In genomic region chr4:154022407-154022806, GRCm38 (mm10) we compare ENCODE assay signal across 10 mouse cellular contexts. TPM values are rescaled to one million over a fixed set of nuclear protein-coding genes. Genes with fewer than 3 reads are reported as not detected.
DNase-seq lines count a peak whose midpoint lies in the region; ATAC-seq lines count a peak whose summit lies in the region.
"Had no signal": no experiment of that assay in that cellular context is flagged by ENCODE, and none has a peak within 500 bp of the region (broad histone marks: within the 10 kb centered on the region; RNA-seq: fewer than 3 reads in every experiment).

No protein-coding gene starts in this region.

- 0 out of 2 replicates have a peak overlapping the region, but pooled peaks have one; percentile 1 for H3K4me3 ChIP-seq in forebrain, embryonic 10.5 days
- H3K4me3 ChIP-seq in forebrain, embryonic 16.5 days (replicated peaks; ENCODE audit: low read length), result no peak overlapping the region
- peak overlapping the region; percentile 80 for H3K4me3 ChIP-seq in liver, embryonic 13.5 days (replicated peaks)
- H3K4me3 ChIP-seq: embryonic facial prominence, embryonic 15.5 days; lung, embryonic 15.5 days had no signal

- peaks cover 41% of the 10 kb centered on the region for H3K27me3 ChIP-seq in forebrain, embryonic 10.5 days (ENCODE audit: poor library complexity, severe bottlenecking)
- H3K27me3 ChIP-seq in forebrain, embryonic 16.5 days (replicated peaks; ENCODE audit: control insufficient read depth, insufficient read depth, low read length), result peaks cover 16% of the 10 kb centered on the region
- no peaks in the 10 kb centered on the region for H3K27me3 ChIP-seq in liver, embryonic 13.5 days

- 82% methylated on average over 4 of the region's 4 CpGs for WGBS in forebrain, embryonic 10.5 days
- WGBS in forebrain, embryonic 16.5 days, result 84% methylated on average over 4 of the region's 4 CpGs
- WGBS in liver, embryonic 13.5 days (ENCODE audit: insufficient replicate concordance), result 83% methylated on average over 4 of the region's 4 CpGs

- ATAC-seq in forebrain, embryonic 16.5 days, result no peak
- ATAC-seq in liver, embryonic 13.5 days (ENCODE audit: low read depth), result no peak

- intact Hi-C loops in heart, postnatal 10 days (cut with DNase I), result no loop called here

- H3K9ac ChIP-seq in forebrain, embryonic 16.5 days (replicated peaks; ENCODE audit: low read depth, low read length), result no peak overlapping the region
- H3K9ac ChIP-seq in liver, embryonic 13.5 days, result peak overlapping the region; percentile 91
- H3K9ac ChIP-seq: embryonic facial prominence, embryonic 15.5 days; lung, embryonic 15.5 days had no signal

- H3K27ac ChIP-seq in forebrain, embryonic 10.5 days, result 0 out of 2 replicates have a peak overlapping the region, but pooled peaks have one; percentile 25
- H3K27ac ChIP-seq in forebrain, embryonic 16.5 days (ENCODE audit: low read length), result no peak overlapping the region
- H3K27ac ChIP-seq in liver, embryonic 13.5 days, result peak overlapping the region; percentile 99
- H3K27ac ChIP-seq: embryonic facial prominence, embryonic 15.5 days; lung, embryonic 15.5 days had no signal

- H3K4me2 ChIP-seq in forebrain, embryonic 16.5 days (ENCODE audit: low read length), result no peak overlapping the region
- peak overlapping the region; percentile 79 for H3K4me2 ChIP-seq in liver, embryonic 13.5 days
- H3K4me2 ChIP-seq: embryonic facial prominence, embryonic 15.5 days; lung, embryonic 15.5 days had no signal

- peaks cover 56% of the 10 kb centered on the region for H3K36me3 ChIP-seq in forebrain, embryonic 10.5 days (replicated peaks)
- H3K36me3 ChIP-seq in forebrain, embryonic 16.5 days (ENCODE audit: control insufficient read depth, insufficient read depth), result peaks cover 27% of the 10 kb centered on the region
- peaks cover 63% of the 10 kb centered on the region for H3K36me3 ChIP-seq in liver, embryonic 13.5 days

- H3K4me1 ChIP-seq in forebrain, embryonic 10.5 days, result peaks cover 32% of the 10 kb centered on the region
- peaks cover 7% of the 10 kb centered on the region for H3K4me1 ChIP-seq in forebrain, embryonic 16.5 days (replicated peaks; ENCODE audit: control insufficient read depth, insufficient read depth, low read length)
- peaks cover 71% of the 10 kb centered on the region for H3K4me1 ChIP-seq in liver, embryonic 13.5 days (replicated peaks)

- H3K9me3 ChIP-seq in forebrain, embryonic 10.5 days, result no peaks in the 10 kb centered on the region
- no peaks in the 10 kb centered on the region for H3K9me3 ChIP-seq in forebrain, embryonic 16.5 days (ENCODE audit: control insufficient read depth, low read length)
- H3K9me3 ChIP-seq in liver, embryonic 13.5 days (replicated peaks), result no peaks in the 10 kb centered on the region
- H3K9me3 ChIP-seq: embryonic facial prominence, embryonic 15.5 days; lung, embryonic 15.5 days had no signal

- DNase-seq in forebrain, embryonic 10.5 days (ENCODE audit: extremely low spot score, low spot score), result no peak
- DNase-seq in Muller cell, postnatal 12 days (ENCODE audit: inconsistent ontology term), result peak; percentile 31
- peak; percentile 58 to 63 for DNase-seq in heart, postnatal 10 days
- no peak for DNase-seq in liver, embryonic 13.5 days
- DNase-seq in embryo, embryonic 11 days, result no peak
- no peak for DNase-seq in embryo, embryonic 9.5 days (ENCODE audit: extremely low spot score)
- DNase-seq in right cerebral cortex, adult 18-20 months, result no peak

RNA-seq across cellular contexts. Expression of gene Smim1, which starts 3.6 kb away (rescaled TPM):
- polyA plus RNA-seq in forebrain, embryonic 10.5 days (2016; fragmentation: Nextera tagmentation; extraction: Ambion mirVana), result 22.1 and 27.4 TPM in 2 replicates
- polyA plus RNA-seq in forebrain, embryonic 16.5 days (2015; fragmentation: Nextera tagmentation; extraction: Ambion mirVana), result 2.9 and 3.7 TPM in 2 replicates
- total RNA-seq in heart, postnatal 10 days (2021), result 10 to 100 TPM in 1 of 2 experiments, 1 to 10 TPM in 1; 8.6 to 10.3 TPM
- polyA plus RNA-seq in liver, embryonic 13.5 days (2015; fragmentation: Nextera tagmentation; extraction: Ambion mirVana), result 327 and 398 TPM in 2 replicates

RNA-seq across cellular contexts. Expression of gene Lrrc47, which starts 10.9 kb away (rescaled TPM):
- 20.1 and 21.9 TPM in 2 replicates for polyA plus RNA-seq in forebrain, embryonic 10.5 days (2016; fragmentation: Nextera tagmentation; extraction: Ambion mirVana)
- 22.2 and 25.4 TPM in 2 replicates for polyA plus RNA-seq in forebrain, embryonic 16.5 days (2015; fragmentation: Nextera tagmentation; extraction: Ambion mirVana)
- total RNA-seq in heart, postnatal 10 days (2021), result 10 to 100 TPM; 38.6 to 42.2 TPM
- 19.1 and 20.3 TPM in 2 replicates for polyA plus RNA-seq in liver, embryonic 13.5 days (2015; fragmentation: Nextera tagmentation; extraction: Ambion mirVana)

RNA-seq across cellular contexts. Expression of gene Ccdc27, which starts 20.1 kb away (rescaled TPM):
- polyA plus RNA-seq in forebrain, embryonic 10.5 days (2016; fragmentation: Nextera tagmentation; extraction: Ambion mirVana), result not detected in 2 replicates
- not detected in 2 replicates for polyA plus RNA-seq in forebrain, embryonic 16.5 days (2015; fragmentation: Nextera tagmentation; extraction: Ambion mirVana)
- not detected for total RNA-seq in heart, postnatal 10 days (2021)
- 0.07 TPM in 1 of 2 replicates, not detected in the other for polyA plus RNA-seq in liver, embryonic 13.5 days (2015; fragmentation: Nextera tagmentation; extraction: Ambion mirVana)
- polyA plus RNA-seq: lung, embryonic 15.5 days had no signal

RNA-seq across cellular contexts. Expression of gene Cep104, which starts 47.4 kb away (rescaled TPM):
- 20.0 and 22.0 TPM in 2 replicates for polyA plus RNA-seq in forebrain, embryonic 10.5 days (2016; fragmentation: Nextera tagmentation; extraction: Ambion mirVana)
- polyA plus RNA-seq in forebrain, embryonic 16.5 days (2015; fragmentation: Nextera tagmentation; extraction: Ambion mirVana), result 21.1 and 23.5 TPM in 2 replicates
- 10 to 100 TPM; 23.6 to 24.4 TPM for total RNA-seq in heart, postnatal 10 days (2021)
- polyA plus RNA-seq in liver, embryonic 13.5 days (2015; fragmentation: Nextera tagmentation; extraction: Ambion mirVana), result 6.3 and 8.7 TPM in 2 replicates

RNA-seq across cellular contexts. Expression of gene Dffb, which starts 47.5 kb away (rescaled TPM):
- 13.5 and 14.8 TPM in 2 replicates for polyA plus RNA-seq in forebrain, embryonic 10.5 days (2016; fragmentation: Nextera tagmentation; extraction: Ambion mirVana)
- polyA plus RNA-seq in forebrain, embryonic 16.5 days (2015; fragmentation: Nextera tagmentation; extraction: Ambion mirVana), result 12.3 and 13.1 TPM in 2 replicates
- total RNA-seq in heart, postnatal 10 days (2021), result 1 to 10 TPM; 4.7 to 4.8 TPM
- polyA plus RNA-seq in liver, embryonic 13.5 days (2015; fragmentation: Nextera tagmentation; extraction: Ambion mirVana), result 11.0 and 11.1 TPM in 2 replicates

Comparison
In these comparisons a context has a peak if more than half of its experiments do, and no peak if none do; other contexts are left out.
1. DNase-seq: peak in Muller cell, postnatal 12 days (single experiment) and heart, postnatal 10 days (2 of 2); none in forebrain, embryonic 10.5 days (single experiment), liver, embryonic 13.5 days (single experiment), embryo, embryonic 11 days (single experiment), embryo, embryonic 9.5 days (single experiment) and right cerebral cortex, adult 18-20 months (single experiment).
2. RNA of gene Smim1, which starts 3.6 kb away (polyA plus RNA-seq): 327 to 398 TPM in liver, embryonic 13.5 days; 22.1 to 27.4 TPM in forebrain, embryonic 10.5 days and 2.9 to 3.7 TPM in forebrain, embryonic 16.5 days; every median in the first group is over 10 times any median in the second.